Mouse (Mus musculus): Measurements from ENCODE around the gene Olfr781. TPM values are rescaled to one million over a fixed set of nuclear protein-coding genes. Genes with fewer than 3 reads are reported as not detected.
"Not testable (repeated sequence)": the region's sequence is repeated elsewhere in the genome, so short reads cannot be mapped to it uniquely, and the experiment has no call there.

Gene Olfr781
- polyA plus RNA-seq (2014; fragmentation: Nextera tagmentation; extraction: Ambion mirVana) = not detected in 2 replicates

- no peak within 1 kb of the TSS for H3K4me3 ChIP-seq (ENCODE audit: low read depth, low read length)
- no peaks in the 10 kb centered on the region for H3K4me1 ChIP-seq (ENCODE audit: control insufficient read depth, insufficient read depth, low read length)
- no peaks in the 10 kb centered on the region for H3K27me3 ChIP-seq (ENCODE audit: control insufficient read depth, insufficient read depth, low read length)
- H3K36me3 ChIP-seq (ENCODE audit: control insufficient read depth, insufficient read depth, low read length) = no peaks in the 10 kb centered on the region
- no peak for ATAC-seq (ENCODE audit: low read depth)
- no peak within 1 kb of the TSS for H3K4me2 ChIP-seq (ENCODE audit: low read depth, low read length)
- no peaks in the 10 kb centered on the region for H3K9me3 ChIP-seq (ENCODE audit: control insufficient read depth, low read length)
- H3K9ac ChIP-seq (replicated peaks; ENCODE audit: low read depth, low read length) = no peak within 1 kb of the TSS
- no peak within 1 kb of the TSS for H3K27ac ChIP-seq (ENCODE audit: low read depth, low read length)
Measured at GRCm38 (mm10) chr10:129328554-129328953, at the start of gene Olfr781. Gene Olfr781 (plus strand): TSS chr10:129328854.

DNA sequence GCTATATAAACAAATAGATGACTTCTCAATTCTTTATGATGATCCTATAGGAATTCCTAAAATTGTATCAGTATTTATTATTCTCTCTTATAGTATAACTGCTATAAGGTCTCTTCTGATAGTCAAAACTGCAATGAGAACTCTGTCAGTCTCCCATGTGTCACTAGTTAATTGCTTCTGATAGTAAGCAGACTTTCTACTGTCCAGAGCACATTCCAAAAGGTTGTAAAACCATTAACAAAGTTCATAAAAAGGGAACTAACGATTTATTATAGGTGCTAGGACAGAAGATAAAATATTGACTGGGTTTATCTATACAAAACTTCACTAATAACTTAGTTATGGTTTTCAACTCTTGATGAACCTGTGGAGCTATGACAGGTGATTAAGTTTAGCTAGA is 15.7 kb upstream of the Olfr781 start:
- H3K27me3 ChIP-seq (ENCODE audit: control insufficient read depth, insufficient read depth, low read length); H3K4me2 ChIP-seq (ENCODE audit: low read depth, low read length): not testable (repeated sequence)
- whole genome bisulfite sequencing = 56% methylated on average over 1 of the region's 1 CpGs

GRCm38 (mm10) chr10:129313521-129313920 is 15.1 kb upstream of the Olfr781 start:
- not testable (repeated sequence) for H3K27me3 ChIP-seq (ENCODE audit: control insufficient read depth, insufficient read depth, low read length); H3K9ac ChIP-seq (replicated peaks; ENCODE audit: low read depth, low read length); H3K4me3 ChIP-seq (ENCODE audit: low read depth, low read length); ATAC-seq (ENCODE audit: low read depth); H3K4me1 ChIP-seq (ENCODE audit: control insufficient read depth, insufficient read depth, low read length); H3K27ac ChIP-seq (ENCODE audit: low read depth, low read length); H3K4me2 ChIP-seq (ENCODE audit: low read depth, low read length); H3K36me3 ChIP-seq (ENCODE audit: control insufficient read depth, insufficient read depth, low read length); H3K9me3 ChIP-seq (ENCODE audit: control insufficient read depth, low read length)
- no CpG with 5 or more reads among the region's 1 CpGs for WGBS

More for the DNA sequence above, 15.7 kb upstream of the Olfr781 start:
- H3K27ac ChIP-seq (ENCODE audit: low read depth, low read length); H3K4me3 ChIP-seq (ENCODE audit: low read depth, low read length); H3K9me3 ChIP-seq (ENCODE audit: control insufficient read depth, low read length); H3K36me3 ChIP-seq (ENCODE audit: control insufficient read depth, insufficient read depth, low read length); H3K4me1 ChIP-seq (ENCODE audit: control insufficient read depth, insufficient read depth, low read length); ATAC-seq (ENCODE audit: low read depth); H3K9ac ChIP-seq (replicated peaks; ENCODE audit: low read depth, low read length): not testable (repeated sequence)

DNA sequence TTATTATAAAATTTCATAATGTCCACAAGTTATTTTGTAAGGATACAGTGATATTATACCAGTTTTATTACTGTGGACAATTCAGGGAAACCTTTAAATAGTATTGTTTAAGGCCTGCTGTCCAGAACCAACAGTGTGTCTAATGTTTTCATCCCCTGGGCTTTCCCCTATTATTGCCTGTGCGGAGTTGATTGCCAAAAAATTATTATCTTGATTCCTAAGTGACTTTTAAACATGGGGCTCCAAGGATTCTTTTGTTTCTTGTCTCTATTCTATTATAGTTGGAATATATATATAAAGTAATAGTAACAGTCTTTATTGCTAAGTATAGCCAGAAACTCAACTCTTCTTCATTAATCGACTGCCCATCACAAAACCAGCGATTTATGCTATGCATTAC is 10.8 kb upstream of the Olfr781 start, which contains the start of gene Olfr780:
TSS of gene Olfr780 (plus strand) at position 301 of the 400 bp plus-strand sequence.
- WGBS = 87% methylated on average over 3 of the region's 3 CpGs
- Histone ChIP-seq H3K36me3 (ENCODE audit: control insufficient read depth, insufficient read depth, low read length) (no peaks in the 10 kb centered on the region), H3K9me3 (ENCODE audit: control insufficient read depth, low read length) (no peaks in the 10 kb centered on the region), H3K4me3 (ENCODE audit: low read depth, low read length) (no peak within 1 kb of the TSS), H3K4me2 (ENCODE audit: low read depth, low read length) (no peak within 1 kb of the TSS), H3K27ac (ENCODE audit: low read depth, low read length) (no peak within 1 kb of the TSS), H3K4me1 (ENCODE audit: control insufficient read depth, insufficient read depth, low read length) (no peaks in the 10 kb centered on the region), H3K9ac (replicated peaks; ENCODE audit: low read depth, low read length) (no peak within 1 kb of the TSS), H3K27me3 (ENCODE audit: control insufficient read depth, insufficient read depth, low read length) (no peaks in the 10 kb centered on the region)
- ATAC-seq (ENCODE audit: low read depth) = no peak

DNA sequence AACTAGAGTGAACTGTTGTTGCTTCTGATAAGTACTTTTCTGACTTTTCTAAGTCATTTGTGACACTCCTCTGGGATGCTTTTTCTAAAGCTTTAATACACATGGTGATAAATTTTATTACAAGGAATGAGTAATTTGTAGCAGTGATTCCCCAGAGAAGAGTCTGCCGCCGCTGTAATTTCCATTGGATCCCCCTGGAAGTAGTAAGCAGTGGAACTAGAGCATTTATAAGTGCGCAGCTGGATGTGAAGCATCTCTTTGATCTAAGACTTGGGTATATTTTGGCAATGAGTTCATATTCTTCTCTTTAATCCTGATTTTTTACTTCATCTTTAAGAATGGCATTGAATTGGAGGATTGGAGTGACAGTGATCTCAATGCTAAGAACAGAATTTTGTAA is 19.9 kb downstream of the Olfr781 start, which contains the start of gene Olfr782:
TSS of gene Olfr782 (plus strand) at position 301 of the 400 bp plus-strand sequence.
- Histone ChIP-seq H3K9me3 (ENCODE audit: control insufficient read depth, low read length) (no peaks in the 10 kb centered on the region), H3K4me3 (ENCODE audit: low read depth, low read length) (no peak within 1 kb of the TSS), H3K9ac (replicated peaks; ENCODE audit: low read depth, low read length) (no peak within 1 kb of the TSS), H3K4me2 (ENCODE audit: low read depth, low read length) (no peak within 1 kb of the TSS), H3K36me3 (ENCODE audit: control insufficient read depth, insufficient read depth, low read length) (no peaks in the 10 kb centered on the region), H3K27me3 (ENCODE audit: control insufficient read depth, insufficient read depth, low read length) (no peaks in the 10 kb centered on the region), H3K27ac (ENCODE audit: low read depth, low read length) (no peak within 1 kb of the TSS), H3K4me1 (ENCODE audit: control insufficient read depth, insufficient read depth, low read length) (no peaks in the 10 kb centered on the region)
- 74% methylated on average over 3 of the region's 3 CpGs for WGBS
- ATAC-seq (ENCODE audit: low read depth) = no peak

DNA sequence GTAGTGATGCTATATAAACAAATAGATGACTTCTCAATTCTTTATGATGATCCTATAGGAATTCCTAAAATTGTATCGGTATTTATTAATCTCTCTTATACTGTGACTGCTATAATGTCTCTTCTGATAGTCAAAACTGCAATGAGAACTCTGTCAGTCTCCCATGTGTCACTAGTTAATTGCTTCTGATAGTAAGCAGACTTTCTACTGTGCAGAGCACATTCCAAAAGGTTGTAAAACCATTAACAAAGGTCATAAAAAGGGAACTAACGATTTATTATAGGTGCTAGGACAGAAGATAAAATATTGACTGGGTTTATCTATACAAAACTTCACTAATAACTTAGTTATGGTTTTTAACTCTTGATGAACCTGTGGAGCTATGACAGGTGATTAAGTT is 23.8 kb downstream of the Olfr781 start:
- H3K27ac ChIP-seq (ENCODE audit: low read depth, low read length); H3K36me3 ChIP-seq (ENCODE audit: control insufficient read depth, insufficient read depth, low read length); H3K4me2 ChIP-seq (ENCODE audit: low read depth, low read length); H3K4me1 ChIP-seq (ENCODE audit: control insufficient read depth, insufficient read depth, low read length); H3K27me3 ChIP-seq (ENCODE audit: control insufficient read depth, insufficient read depth, low read length); H3K9ac ChIP-seq (replicated peaks; ENCODE audit: low read depth, low read length); H3K4me3 ChIP-seq (ENCODE audit: low read depth, low read length); H3K9me3 ChIP-seq (ENCODE audit: control insufficient read depth, low read length); ATAC-seq (ENCODE audit: low read depth): not testable (repeated sequence)
- 65% methylated on average over 2 of the region's 2 CpGs for WGBS

- WGBS = 88% methylated on average over 4 of the region's 4 CpGs
- H3K36me3 ChIP-seq (ENCODE audit: control insufficient read depth, insufficient read depth, low read length); H3K4me3 ChIP-seq (ENCODE audit: low read depth, low read length); H3K4me2 ChIP-seq (ENCODE audit: low read depth, low read length); ATAC-seq (ENCODE audit: low read depth); H3K4me1 ChIP-seq (ENCODE audit: control insufficient read depth, insufficient read depth, low read length); H3K9me3 ChIP-seq (ENCODE audit: control insufficient read depth, low read length); H3K27me3 ChIP-seq (ENCODE audit: control insufficient read depth, insufficient read depth, low read length); H3K9ac ChIP-seq (replicated peaks; ENCODE audit: low read depth, low read length); H3K27ac ChIP-seq (ENCODE audit: low read depth, low read length): not testable (repeated sequence)
Measured at GRCm38 (mm10) chr10:129356496-129356895, 27.8 kb downstream of the Olfr781 start.

DNA sequence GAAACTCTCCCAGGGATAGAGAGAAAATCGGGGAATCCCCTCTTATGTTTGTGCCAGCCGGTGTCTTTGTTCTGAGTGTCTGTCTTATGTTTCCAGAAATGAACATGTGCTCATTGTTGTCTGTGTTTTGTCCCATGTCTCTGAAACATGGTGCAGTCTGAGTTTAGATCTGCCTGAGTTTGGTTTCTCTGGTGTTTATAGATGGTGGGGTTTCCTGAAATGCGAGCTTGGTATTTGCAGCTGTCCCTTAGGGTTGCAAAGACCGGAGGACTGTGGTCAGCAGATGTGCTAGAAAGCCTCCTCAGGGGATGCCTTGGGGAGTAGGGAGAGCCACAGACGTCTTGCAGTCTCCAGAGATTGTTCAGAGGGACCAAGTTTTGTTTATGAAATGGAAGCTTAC is 28.7 kb downstream of the Olfr781 start:
- WGBS = 85% methylated on average over 5 of the region's 5 CpGs
- no peaks in the 10 kb centered on the region for H3K36me3 ChIP-seq (ENCODE audit: control insufficient read depth, insufficient read depth, low read length)
- no peak for ATAC-seq (ENCODE audit: low read depth)

DNA sequence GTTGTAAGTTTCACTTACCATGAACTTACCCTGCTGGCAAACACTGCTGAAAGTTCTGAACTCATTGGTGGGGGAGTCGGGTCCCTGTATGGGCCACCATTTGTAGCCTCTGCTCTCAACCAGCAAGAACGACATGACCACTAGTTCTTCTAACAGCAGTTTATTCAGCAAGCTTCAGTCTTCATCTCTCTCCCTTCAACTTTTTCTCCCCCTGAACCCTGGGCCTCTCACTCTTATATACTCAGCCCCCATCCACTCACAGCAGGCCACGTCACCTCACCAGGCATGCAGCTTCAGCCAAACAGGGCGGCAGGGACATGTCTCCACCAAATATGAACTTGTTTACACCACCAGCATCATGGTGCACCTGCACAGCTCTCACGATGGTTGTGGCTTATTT is 45.4 kb downstream of the Olfr781 start:
- not testable (repeated sequence) for ATAC-seq (ENCODE audit: low read depth); H3K4me1 ChIP-seq (ENCODE audit: control insufficient read depth, insufficient read depth, low read length); H3K27ac ChIP-seq (ENCODE audit: low read depth, low read length); H3K9me3 ChIP-seq (ENCODE audit: control insufficient read depth, low read length); H3K4me3 ChIP-seq (ENCODE audit: low read depth, low read length); H3K9ac ChIP-seq (replicated peaks; ENCODE audit: low read depth, low read length); H3K36me3 ChIP-seq (ENCODE audit: control insufficient read depth, insufficient read depth, low read length); H3K4me2 ChIP-seq (ENCODE audit: low read depth, low read length); H3K27me3 ChIP-seq (ENCODE audit: control insufficient read depth, insufficient read depth, low read length)
- 92% methylated on average over 5 of the region's 5 CpGs for WGBS

More for the DNA sequence above, 28.7 kb downstream of the Olfr781 start:
- Histone ChIP-seq H3K27ac (ENCODE audit: low read depth, low read length) (no peak overlapping the region), H3K4me1 (ENCODE audit: control insufficient read depth, insufficient read depth, low read length) (no peaks in the 10 kb centered on the region), H3K4me2 (ENCODE audit: low read depth, low read length) (no peak overlapping the region), H3K9ac (replicated peaks; ENCODE audit: low read depth, low read length) (no peak overlapping the region), H3K4me3 (ENCODE audit: low read depth, low read length) (no peak overlapping the region), H3K9me3 (ENCODE audit: control insufficient read depth, low read length) (no peaks in the 10 kb centered on the region), H3K27me3 (ENCODE audit: control insufficient read depth, insufficient read depth, low read length) (no peaks in the 10 kb centered on the region)

Measured in neural tube, embryonic 14.5 days (tissue).